Mouse (Mus musculus) T-helper 1 cell (primary cell): ENCODE data around the gene Snx5.

Experiments
- in situ Hi-C: fragments of 300-600 bp; cut with MboI, MseI; formaldehyde crosslinking; loops from one replicate; pipeline ENCODE4 v1.15.1; 2025; ENCODE audit warnings: high pct_unique_total_duplicates

The Snx5 gene

DNA sequence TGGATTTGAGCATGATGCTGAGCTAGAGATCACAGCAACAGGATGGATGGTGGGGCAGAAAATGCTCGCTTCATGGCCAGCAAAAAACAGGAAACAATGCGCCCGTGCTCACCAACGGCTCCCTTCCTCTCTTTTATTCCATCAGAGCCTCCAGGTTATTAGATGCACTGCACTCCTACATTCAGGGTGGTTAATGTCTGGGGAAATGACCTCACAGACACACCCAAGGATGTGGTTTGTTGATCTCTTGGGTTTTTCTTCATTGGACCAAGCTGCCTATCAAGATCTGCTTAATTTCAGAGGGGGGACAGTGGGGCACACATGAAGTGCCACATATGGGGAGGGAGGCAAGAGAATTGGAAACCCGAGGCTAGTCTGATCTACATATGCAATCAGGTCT is 39.6 kb downstream of the Snx5 start:
- in situ Hi-C loops, result no loop called here

DNA sequence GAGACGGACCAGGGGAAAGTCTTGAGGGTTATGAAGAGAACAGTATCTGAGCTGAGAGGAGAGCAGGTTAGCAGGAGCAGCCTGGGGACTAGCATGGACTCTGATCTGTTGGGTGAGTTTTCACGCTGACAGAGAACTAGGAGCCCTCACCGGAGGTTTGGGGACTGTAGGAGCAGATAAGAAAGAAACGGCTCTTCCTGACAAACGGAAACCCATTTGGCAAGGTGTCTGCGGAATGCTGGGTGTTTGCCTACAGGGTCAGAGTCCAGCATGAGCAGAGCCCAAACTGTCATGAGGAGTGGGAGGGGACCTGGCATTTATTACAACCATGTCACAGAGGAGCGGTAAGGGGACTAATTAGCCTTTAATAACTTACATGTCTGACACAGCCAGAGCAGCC is 40.2 kb downstream of the Snx5 start:
- in situ Hi-C loops, result no loop called here

DNA sequence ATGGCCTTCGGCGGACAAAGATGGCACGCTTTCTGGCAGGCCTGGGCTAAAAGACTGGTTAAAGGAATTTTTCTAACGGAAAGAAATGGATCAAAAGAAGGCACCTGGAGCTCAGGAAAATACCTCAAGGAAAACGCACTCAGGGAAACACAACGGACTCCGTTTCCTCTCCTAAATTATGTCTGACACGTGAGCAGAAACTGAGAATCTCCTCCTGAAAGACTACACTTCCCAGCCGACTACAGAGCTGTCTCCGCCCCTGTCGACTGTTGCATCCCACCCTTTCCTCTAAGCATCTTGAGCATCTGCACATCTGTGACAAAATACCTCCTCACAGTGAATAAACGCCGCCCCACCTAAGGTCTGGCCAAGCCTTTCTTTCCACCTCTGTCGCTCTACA is 41.1 kb downstream of the Snx5 start:
- in situ Hi-C loops, result no loop called here

DNA sequence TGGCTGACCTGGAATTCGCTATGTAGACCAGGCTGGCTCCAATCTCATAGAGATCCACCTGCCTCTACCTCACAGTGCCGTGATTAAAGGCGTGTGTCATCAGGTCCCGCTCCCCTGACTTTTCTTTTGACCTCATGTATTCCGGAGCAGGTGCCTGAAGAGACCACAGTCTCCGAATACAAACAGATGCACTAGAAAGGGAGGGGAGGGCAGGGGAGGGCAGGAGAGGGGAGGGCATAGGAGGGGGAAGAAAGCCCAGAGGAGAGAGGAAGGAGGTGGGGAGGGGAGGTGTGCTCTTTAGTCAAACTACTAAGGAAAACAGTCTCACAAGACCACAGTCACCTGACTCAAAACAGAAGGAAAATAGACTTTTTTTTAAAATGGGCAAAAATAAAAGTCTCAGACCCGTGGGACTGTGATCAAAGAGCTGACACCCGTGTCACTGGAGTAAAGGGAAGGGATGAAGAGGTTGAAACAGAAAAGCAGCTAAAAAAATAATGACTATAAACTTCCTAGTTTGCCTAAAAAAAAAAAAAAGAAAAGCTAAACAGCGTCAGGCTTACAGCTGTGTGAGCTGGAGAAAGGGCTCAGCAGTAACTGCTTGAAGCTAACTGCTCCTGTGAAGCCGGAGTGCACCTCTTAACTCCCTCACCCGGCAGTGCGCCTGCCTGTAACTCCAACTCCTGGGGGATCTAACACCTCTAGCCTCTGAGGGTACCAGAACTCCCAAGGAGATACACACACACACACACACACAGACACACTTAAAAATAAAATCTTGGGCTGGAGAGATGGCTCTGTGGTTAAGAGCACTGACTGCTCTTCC is 42.0 kb downstream of the Snx5 start:
- in situ Hi-C loops, result no loop called here

DNA sequence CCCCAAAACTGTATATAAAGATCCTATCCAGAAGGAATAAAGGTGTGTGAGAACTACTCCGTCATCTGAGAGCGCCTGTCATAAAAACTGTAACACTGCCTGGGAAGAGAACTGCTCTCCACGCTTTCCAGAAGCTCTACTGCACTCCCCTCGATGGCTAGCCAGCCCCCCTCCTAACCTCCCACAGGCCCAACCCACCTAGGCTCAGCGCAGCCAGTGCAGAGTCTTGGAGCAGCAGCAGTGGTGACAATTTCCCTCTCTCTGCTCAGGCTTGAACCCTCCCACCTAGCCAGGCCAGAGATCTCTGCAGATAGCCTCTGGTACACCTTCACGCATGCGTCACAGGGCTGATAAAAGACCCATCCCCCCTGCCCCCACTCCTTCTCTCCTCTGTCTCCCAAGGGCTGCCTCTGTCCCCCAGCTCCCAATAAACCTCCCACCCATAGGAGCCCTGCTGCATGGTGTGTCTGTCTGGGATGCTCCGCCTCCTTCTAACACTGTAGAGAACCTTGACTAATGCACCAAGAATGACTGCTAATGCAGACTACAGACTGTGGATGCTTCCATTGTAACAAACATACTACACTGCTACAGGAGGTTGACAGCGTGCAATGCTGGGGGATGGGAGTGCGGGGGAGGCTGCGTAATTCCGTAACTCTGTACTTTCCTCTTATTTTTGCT is 43.7 kb downstream of the Snx5 start:
- in situ Hi-C loops, result no loop called here

DNA sequence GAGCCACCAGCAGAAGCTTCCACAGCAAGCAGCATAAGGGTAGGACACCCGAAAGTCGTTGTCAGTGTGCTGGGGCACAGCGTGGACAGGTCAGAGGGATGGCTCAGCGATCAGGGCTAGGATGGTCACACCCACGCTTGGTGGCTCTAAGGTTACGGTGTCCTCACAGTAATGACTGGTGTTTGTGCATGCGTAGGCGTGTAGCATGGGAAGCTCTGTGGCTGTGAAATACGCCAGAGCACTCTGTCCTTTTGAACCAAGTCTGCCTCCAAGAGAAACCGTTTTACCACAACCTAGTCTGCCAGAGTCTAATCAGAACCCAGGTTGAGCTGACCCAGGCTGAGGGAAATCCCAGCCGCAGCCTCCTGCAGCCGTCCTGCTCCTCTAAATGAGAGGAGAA is 46.4 kb downstream of the Snx5 start:
- in situ Hi-C loops, result no loop called here

DNA sequence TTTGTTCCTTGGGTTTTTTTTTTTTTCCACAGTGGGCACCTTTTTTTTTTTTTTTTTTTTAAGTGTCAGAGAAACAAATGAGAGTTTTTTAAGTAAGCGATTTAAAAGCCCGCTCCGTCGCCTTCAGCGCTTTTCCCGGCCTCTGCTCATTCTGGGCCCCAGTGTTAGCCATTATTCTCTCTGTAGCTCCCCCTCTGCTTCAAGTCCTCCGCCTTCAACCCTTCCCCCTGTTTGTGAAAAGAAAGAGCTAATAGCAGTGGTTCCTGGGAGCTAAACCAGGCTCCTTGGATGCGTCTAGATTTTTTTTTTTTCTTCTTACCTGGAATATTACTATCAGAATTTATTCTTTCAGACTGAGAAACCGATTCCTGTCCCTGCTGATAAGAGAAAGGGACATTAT is 55.1 kb downstream of the Snx5 start:
- in situ Hi-C loops, result loop anchor here (5.0 kb wide), 1 partner anchor 378 kb away; no protein-coding TSS in a partner anchor

DNA sequence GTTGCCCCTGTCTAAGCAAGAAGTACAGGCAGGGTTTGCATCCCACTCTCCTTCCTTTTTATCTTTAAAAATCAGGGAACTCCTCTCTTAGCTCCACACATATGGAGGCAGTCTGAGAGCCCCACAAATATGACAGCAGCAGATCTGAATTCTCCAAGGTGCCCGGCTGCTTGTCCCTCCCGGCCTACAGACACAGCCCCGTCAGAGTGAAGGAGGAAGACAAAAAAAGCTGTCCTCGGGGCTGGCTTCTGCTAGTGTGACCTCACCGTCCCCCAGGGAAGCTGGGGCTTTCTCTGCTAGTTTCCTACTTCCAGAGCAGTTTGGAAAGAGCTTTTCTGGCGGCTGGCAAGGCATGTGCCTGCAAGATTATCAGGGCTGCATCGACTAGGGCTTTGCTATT is 55.5 kb downstream of the Snx5 start:
- in situ Hi-C loops, result loop anchor here (5.0 kb wide), 1 partner anchor 378 kb away; no protein-coding TSS in a partner anchor

DNA sequence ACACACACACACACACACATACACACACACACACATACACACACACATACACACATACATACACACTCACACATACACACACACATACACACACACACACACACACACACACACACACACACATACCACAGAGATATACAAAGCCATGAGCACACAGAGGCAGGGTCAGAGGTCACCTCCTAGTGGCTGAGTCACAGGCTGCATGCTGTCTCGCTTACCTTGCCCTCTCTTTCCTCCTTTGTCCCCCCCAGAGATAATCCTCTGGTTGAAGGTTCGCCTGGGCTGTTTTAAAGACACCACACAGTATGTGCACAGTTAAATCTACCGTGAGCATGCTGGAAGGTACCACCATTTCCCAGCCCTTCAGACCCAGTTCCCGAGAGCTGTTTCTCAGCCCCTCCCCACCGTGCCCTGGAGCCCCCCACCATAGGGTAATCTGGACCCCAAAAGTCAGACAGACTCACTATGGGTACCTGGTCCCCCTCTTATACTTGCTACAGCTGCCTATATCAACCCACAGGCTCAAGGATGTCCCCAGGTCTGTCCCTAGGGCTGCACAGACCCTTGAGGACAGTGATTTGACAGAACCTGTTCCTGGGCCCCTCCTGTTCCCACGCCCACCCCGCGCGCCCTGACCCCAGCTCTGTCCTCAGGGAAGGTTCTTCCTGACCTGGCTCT is 56.1 kb downstream of the Snx5 start:
- in situ Hi-C loops, result loop anchor here (5.0 kb wide), 1 partner anchor 377 kb away; no protein-coding TSS in a partner anchor

DNA sequence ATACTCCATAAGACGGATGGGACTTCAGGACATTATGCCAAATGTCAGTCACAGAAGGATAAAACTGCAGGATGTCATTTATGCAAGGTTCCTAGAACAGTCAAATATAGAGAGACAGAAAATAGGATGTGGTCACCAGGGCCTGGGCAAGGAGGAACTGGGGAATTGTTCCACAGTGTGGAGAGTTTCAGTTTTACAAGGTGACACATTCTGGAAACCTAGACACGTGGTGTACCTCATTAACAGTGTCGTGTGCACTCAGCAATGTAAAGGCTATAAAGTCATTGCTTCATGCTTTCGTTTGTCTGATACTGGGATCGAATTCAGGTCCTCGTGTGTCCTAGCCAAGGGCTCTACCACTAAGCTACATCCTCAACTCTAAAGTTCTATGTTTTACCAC is 56.9 kb downstream of the Snx5 start:
- in situ Hi-C loops, result no loop called here

DNA sequence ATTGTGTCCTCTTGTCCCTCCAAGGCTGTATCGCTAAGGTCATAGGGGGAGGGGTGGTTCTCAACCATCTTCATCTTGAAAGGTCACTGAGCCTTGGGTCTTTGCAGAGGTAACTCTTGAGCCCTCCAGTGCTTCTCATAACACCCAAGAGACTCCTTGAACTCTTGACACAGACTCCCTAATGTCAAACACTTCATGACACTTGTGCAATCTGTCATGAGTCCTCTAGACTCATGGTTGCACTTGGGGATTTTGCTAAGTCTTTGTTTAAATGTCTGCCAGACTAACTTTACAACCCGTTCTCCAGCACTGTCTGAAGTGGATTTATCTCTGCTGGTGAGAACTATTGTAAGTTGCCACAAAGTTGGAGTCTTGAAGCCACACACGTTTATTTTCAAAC is 61.3 kb downstream of the Snx5 start:
- in situ Hi-C loops, result no loop called here

DNA sequence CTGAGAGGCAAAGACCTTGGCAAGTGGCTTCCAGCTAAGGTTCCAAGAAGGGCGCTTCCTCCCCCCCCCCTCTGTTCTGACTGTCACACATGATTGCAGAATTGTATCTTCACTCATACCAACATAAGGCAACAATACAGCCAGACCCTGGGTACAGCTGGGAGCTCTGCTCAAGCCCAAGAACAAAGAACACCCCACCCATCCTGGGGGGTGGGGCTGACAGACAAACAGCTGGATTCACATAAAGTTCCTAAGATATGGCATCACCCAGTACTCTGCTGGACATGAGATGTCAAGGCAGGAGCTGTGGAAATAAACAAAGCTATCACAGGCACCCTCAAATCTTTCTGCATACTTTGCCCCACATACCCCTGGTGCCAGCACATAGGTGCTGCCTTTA is 63.3 kb downstream of the Snx5 start:
- in situ Hi-C loops, result no loop called here

DNA sequence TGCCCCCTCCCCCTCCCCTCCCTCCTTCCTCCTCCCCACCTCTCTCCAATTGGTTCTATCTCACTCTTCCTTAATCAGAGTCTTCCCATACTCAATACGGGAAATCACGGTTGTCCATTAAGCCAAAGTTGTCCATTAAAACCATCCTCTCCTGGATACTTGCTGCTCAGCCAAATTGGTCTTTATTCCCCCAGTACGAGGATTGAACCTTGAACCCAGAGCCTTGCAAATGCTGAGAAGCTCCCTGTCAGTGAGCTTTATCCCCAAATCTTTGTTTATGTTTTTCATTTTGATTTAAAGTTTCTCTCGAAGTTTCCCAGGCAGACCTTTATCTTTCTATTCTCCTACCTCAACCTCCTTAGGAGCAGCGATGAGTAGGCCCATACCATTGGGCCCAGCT is 67.7 kb downstream of the Snx5 start:
- in situ Hi-C loops, result no loop called here

DNA sequence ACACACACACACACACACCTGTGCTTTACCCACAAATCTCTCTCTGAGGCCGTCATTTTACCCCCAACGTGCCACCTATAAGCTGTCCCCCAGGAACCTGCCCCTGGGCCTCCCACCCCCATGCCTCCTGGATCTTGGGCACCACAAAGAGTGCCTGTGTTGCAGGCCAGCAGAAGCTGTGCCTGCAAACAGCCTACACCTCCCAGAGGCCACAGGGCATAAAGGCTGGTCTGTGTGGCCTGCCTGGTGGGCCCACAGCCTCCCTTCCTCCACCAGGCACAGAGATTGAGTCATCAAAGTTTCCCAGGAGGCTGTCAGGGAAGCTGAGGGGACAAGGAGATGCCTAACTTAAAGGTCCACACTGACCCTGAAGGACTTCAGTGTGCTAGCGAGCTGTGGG is 68.1 kb downstream of the Snx5 start:
- in situ Hi-C loops, result no loop called here

DNA sequence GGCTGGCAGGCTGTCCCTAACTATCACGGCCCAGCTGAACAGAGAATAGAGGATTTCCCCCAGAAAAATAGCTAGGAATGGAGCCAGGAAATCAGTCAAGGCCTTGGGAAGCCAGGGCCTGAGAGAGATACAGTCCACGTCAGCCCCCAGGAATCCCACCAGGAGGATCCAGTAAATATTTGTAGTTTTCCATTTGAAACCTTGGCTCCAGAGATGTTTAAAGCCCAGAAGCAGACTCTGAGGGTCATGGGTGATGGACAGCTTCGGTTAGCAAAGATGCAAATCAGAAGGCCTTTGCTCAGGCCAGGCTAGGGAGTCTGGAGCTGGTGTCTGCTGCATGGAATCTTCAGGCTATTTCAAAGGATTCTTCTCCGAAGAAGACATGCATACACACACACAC is 68.6 kb downstream of the Snx5 start:
- in situ Hi-C loops, result no loop called here
